Mouse (Mus musculus) erythroblast, embryonic 14.5 days (primary cell): ENCODE data around the gene Golga4.

ENCODE experiments used
- GATA1 ChIP-seq: IDR thresholded peaks from 2 replicates; pipeline ENCODE4 v1.6.1; 2012; ENCODE audit warnings: low read length, inconsistent platforms, mixed read lengths
- TAL1 ChIP-seq: IDR thresholded peaks from 3 replicates; pipeline ENCODE4 v1.6.1; 2012; ENCODE audit warnings: low read length, inconsistent platforms, mixed read lengths

DNA sequence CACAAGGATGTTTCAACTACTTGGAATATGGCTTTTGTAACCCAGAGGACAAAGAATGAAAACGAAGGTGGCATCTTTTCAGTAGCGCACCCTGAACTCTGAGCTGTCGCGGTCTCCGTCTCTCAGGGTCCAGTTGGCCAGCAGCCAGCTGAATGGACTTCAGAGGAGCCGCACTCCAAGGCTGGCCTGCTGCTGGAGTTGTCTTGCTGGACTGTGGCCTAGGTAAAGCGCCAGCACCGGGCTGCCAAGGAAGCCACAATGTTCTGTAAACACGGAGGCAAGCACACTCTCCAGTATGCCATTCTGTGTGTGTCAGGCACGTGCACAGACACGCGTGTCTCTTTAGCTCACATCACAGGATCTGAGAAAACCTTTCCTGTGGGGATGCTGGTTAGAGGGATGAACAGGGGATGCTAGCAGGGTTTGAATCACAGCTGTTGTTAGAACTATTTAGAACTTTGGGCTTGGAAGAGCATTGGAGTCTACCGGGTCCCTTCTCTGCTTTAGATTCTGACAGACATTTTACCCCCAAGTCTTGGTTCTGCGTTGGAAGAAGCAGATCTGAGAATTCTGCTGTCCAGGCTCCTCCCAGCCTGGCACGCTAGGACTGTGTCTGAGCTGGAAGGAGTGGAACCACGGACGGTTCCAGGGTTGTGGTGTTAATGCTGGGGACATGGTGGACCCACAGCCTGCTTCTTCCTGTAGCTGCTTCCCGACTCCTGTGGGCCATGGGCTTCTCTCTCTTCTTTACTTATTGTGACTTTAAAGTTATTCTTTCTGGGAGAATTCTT, 116.5 kb downstream of the Golga4 start:
- no peak for TF ChIP-seq TAL1
- TF ChIP-seq GATA1, result no peak
